Mouse (Mus musculus): ENCODE measurements around the gene Anks1b. TPM values are rescaled to one million over a fixed set of nuclear protein-coding genes. Genes with fewer than 3 reads are reported as not detected.

Anks1b gene
- polyA plus RNA-seq, 1 experiment from 2014 or later, result 9.7 TPM

DNA sequence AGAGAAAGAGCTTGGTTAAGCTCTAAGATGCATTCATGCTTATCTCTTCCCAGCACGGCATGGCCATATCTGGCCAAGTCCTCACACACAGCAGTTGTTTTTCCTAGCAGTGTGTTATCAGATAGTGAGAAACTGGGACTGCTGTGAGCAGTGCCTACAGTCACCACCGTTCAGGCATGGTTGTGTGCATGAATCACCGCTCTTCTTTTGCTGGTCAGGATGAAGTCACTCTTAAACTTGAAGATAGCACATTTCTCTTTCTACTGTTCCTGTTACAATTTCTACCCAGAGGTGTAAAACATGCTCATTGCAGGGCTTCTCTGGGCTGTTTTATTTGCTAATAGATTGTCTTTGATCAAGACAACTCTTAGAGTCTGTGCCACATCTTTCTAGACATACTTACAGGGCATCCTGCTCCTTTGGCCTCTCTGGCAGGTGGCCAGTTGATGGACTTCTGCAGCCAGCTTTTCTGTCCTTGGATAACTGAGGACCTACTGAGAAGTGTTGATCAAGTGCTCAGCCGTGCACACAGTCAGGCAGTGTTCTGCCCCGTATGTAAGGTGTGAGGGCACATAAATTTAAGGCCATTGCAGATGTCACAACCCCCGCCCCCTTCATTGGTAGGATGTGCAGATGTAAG is 296.8 kb downstream of the Anks1b start:
- H3K4me2 ChIP-seq (ENCODE audit: low read depth), result no peak overlapping the region
- ATAC-seq (ENCODE audit: insufficient read depth, low FRiP score, low TSS enrichment) (no peak), DNase-seq (ENCODE audit: low spot score) (no peak)
- whole genome bisulfite sequencing, result 85% methylated on average over 6 of the region's 6 CpGs
- H3K9me3 ChIP-seq (ENCODE audit: control insufficient read depth, low read length), result no peaks in the 10 kb centered on the region
- H3K4me1 ChIP-seq (ENCODE audit: control insufficient read depth, insufficient read depth, low read length), result no peaks in the 10 kb centered on the region
- no peak overlapping the region for H3K9ac ChIP-seq (ENCODE audit: low read length)
- H3K27ac ChIP-seq (ENCODE audit: low read depth, low read length), result no peak overlapping the region
- H3K4me3 ChIP-seq (ENCODE audit: low read depth, low read length), result no peak overlapping the region
- H3K27me3 ChIP-seq (ENCODE audit: control insufficient read depth, insufficient read depth, low read length), result no peaks in the 10 kb centered on the region
- no peaks in the 10 kb centered on the region for H3K36me3 ChIP-seq (ENCODE audit: control insufficient read depth, insufficient read depth, low read length)

DNA sequence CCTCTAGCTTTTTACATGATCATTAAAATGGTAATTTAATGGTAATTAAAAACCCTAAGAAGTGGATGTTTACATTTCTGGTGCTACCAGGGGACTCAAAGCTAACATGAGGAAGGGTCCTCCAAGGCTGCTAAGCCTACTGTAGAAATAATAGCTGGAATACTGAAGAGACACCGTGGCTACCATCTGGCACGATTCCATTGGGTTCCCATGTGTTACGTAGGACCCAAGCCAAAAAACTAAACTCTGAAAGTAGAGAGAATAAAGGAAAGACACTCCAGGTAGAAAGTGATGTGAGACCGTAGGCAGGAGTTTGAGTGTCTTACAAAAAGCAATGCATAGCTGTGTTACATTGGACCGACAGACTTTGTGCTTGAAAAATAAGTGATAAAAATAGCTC is 317.1 kb downstream of the Anks1b start:
- WGBS, result 71% methylated on average over 5 of the region's 5 CpGs

GRCm38 (mm10) chr10:90196936-90197335 is 323.6 kb downstream of the Anks1b start:
- H3K27me3 ChIP-seq (ENCODE audit: control insufficient read depth, insufficient read depth, low read length), result no peaks in the 10 kb centered on the region
- H3K4me3 ChIP-seq (ENCODE audit: low read depth, low read length), result no peak overlapping the region
- no peak overlapping the region for H3K9ac ChIP-seq (ENCODE audit: low read length)
- H3K27ac ChIP-seq (ENCODE audit: low read depth, low read length), result no peak overlapping the region
- ATAC-seq (ENCODE audit: insufficient read depth, low FRiP score, low TSS enrichment), result no peak
- no peak overlapping the region for H3K4me2 ChIP-seq (ENCODE audit: low read depth)
- DNase-seq (ENCODE audit: low spot score), result no peak
- no peaks in the 10 kb centered on the region for H3K4me1 ChIP-seq (ENCODE audit: control insufficient read depth, insufficient read depth, low read length)
- H3K9me3 ChIP-seq (ENCODE audit: control insufficient read depth, low read length), result no peaks in the 10 kb centered on the region
- H3K36me3 ChIP-seq (ENCODE audit: control insufficient read depth, insufficient read depth, low read length), result no peaks in the 10 kb centered on the region
- 84% methylated on average over 5 of the region's 5 CpGs for WGBS

More for the DNA sequence above, 317.1 kb downstream of the Anks1b start:
- no peak for DNase-seq (ENCODE audit: low spot score)
- no peak overlapping the region for H3K27ac ChIP-seq (ENCODE audit: low read depth, low read length)
- H3K9me3 ChIP-seq (ENCODE audit: control insufficient read depth, low read length), result no peaks in the 10 kb centered on the region
- H3K4me1 ChIP-seq (ENCODE audit: control insufficient read depth, insufficient read depth, low read length), result no peaks in the 10 kb centered on the region
- no peak overlapping the region for H3K4me2 ChIP-seq (ENCODE audit: low read depth)
- ATAC-seq (ENCODE audit: insufficient read depth, low FRiP score, low TSS enrichment), result no peak
- no peaks in the 10 kb centered on the region for H3K36me3 ChIP-seq (ENCODE audit: control insufficient read depth, insufficient read depth, low read length)
- no peak overlapping the region for H3K4me3 ChIP-seq (ENCODE audit: low read depth, low read length)
- H3K9ac ChIP-seq (ENCODE audit: low read length), result no peak overlapping the region
- no peaks in the 10 kb centered on the region for H3K27me3 ChIP-seq (ENCODE audit: control insufficient read depth, insufficient read depth, low read length)

DNA sequence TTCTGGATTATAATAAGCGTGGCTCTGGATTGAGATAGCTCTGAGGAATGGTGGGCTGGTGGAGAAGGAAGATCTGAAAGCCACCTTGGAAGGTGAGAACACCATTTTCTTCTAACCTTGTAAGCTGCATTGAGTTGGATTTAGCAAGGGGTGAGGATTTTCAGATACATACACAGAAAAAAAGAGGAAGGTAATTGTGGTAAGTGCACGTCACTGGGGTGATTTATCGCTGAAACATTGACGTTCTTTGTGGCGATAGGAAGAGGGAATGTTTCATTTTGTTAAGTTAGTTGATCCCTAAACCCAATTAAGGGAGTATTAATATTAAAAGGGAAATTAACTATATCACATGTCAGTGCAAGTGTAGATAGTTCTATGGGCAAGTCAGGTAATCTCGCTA is 336.7 kb downstream of the Anks1b start:
- H3K36me3 ChIP-seq (ENCODE audit: control insufficient read depth, insufficient read depth, low read length), result no peaks in the 10 kb centered on the region
- no peak overlapping the region for H3K9ac ChIP-seq (ENCODE audit: low read length)
- H3K4me2 ChIP-seq (ENCODE audit: low read depth), result no peak overlapping the region
- no peaks in the 10 kb centered on the region for H3K9me3 ChIP-seq (ENCODE audit: control insufficient read depth, low read length)
- no peak for ATAC-seq (ENCODE audit: insufficient read depth, low FRiP score, low TSS enrichment)
- 94% methylated on average over 6 of the region's 6 CpGs for WGBS
- no peak for DNase-seq (ENCODE audit: low spot score)
- H3K4me1 ChIP-seq (ENCODE audit: control insufficient read depth, insufficient read depth, low read length), result no peaks in the 10 kb centered on the region
- no peaks in the 10 kb centered on the region for H3K27me3 ChIP-seq (ENCODE audit: control insufficient read depth, insufficient read depth, low read length)
- no peak overlapping the region for H3K4me3 ChIP-seq (ENCODE audit: low read depth, low read length)
- no peak overlapping the region for H3K27ac ChIP-seq (ENCODE audit: low read depth, low read length)

- no peak for ATAC-seq (ENCODE audit: insufficient read depth, low FRiP score, low TSS enrichment)
- Histone ChIP-seq H3K27ac (ENCODE audit: low read depth, low read length) (no peak overlapping the region), H3K27me3 (ENCODE audit: control insufficient read depth, insufficient read depth, low read length) (no peaks in the 10 kb centered on the region), H3K9me3 (ENCODE audit: control insufficient read depth, low read length) (no peaks in the 10 kb centered on the region), H3K36me3 (ENCODE audit: control insufficient read depth, insufficient read depth, low read length) (no peaks in the 10 kb centered on the region), H3K4me1 (ENCODE audit: control insufficient read depth, insufficient read depth, low read length) (no peaks in the 10 kb centered on the region), H3K9ac (ENCODE audit: low read length) (no peak overlapping the region), H3K4me3 (ENCODE audit: low read depth, low read length) (no peak overlapping the region), H3K4me2 (ENCODE audit: low read depth) (no peak overlapping the region)
- no peak for DNase-seq (ENCODE audit: low spot score)
- 79% methylated on average over 3 of the region's 3 CpGs for WGBS
Observed at GRCm38 (mm10) chr10:90220470-90220869, 347.2 kb downstream of the Anks1b start.

- Histone ChIP-seq H3K36me3 (ENCODE audit: control insufficient read depth, insufficient read depth, low read length) (no peaks in the 10 kb centered on the region), H3K4me2 (ENCODE audit: low read depth) (no peak overlapping the region), H3K9me3 (ENCODE audit: control insufficient read depth, low read length) (no peaks in the 10 kb centered on the region), H3K27ac (ENCODE audit: low read depth, low read length) (no peak overlapping the region), H3K9ac (ENCODE audit: low read length) (no peak overlapping the region), H3K4me1 (ENCODE audit: control insufficient read depth, insufficient read depth, low read length) (no peaks in the 10 kb centered on the region), H3K4me3 (ENCODE audit: low read depth, low read length) (no peak overlapping the region), H3K27me3 (ENCODE audit: control insufficient read depth, insufficient read depth, low read length) (no peaks in the 10 kb centered on the region)
- 84% methylated on average over 3 of the region's 3 CpGs for WGBS
- DNase-seq (ENCODE audit: low spot score) (no peak), ATAC-seq (ENCODE audit: insufficient read depth, low FRiP score, low TSS enrichment) (no peak)
Observed at GRCm38 (mm10) chr10:90222793-90223495, 349.6 kb downstream of the Anks1b start.

DNA sequence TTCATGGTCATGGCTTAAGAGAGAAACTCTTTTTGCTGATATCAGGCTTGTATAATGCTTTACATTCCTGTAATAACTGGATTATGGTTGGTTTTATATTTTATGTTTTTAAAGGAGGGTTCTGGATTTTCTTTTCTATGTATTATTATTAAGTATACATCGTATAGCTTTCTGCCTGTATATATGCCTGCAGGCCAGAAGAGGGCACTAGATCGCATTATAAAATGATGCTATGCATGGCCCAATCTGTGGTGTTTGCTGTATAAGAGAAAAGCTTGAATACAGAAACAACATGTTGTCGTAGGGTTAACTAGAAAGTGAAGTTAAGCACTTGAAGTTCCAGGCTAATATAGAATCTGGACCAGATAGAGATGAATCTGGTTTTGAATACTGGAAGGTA is 362.0 kb downstream of the Anks1b start:
- Histone ChIP-seq H3K27ac (ENCODE audit: low read depth, low read length) (no peak overlapping the region), H3K36me3 (ENCODE audit: control insufficient read depth, insufficient read depth, low read length) (no peaks in the 10 kb centered on the region), H3K9me3 (ENCODE audit: control insufficient read depth, low read length) (no peaks in the 10 kb centered on the region), H3K4me3 (ENCODE audit: low read depth, low read length) (no peak overlapping the region), H3K27me3 (ENCODE audit: control insufficient read depth, insufficient read depth, low read length) (no peaks in the 10 kb centered on the region), H3K9ac (ENCODE audit: low read length) (no peak overlapping the region), H3K4me2 (ENCODE audit: low read depth) (no peak overlapping the region), H3K4me1 (ENCODE audit: control insufficient read depth, insufficient read depth, low read length) (no peaks in the 10 kb centered on the region)
- ATAC-seq (ENCODE audit: insufficient read depth, low FRiP score, low TSS enrichment), result no peak
- 81% methylated on average over 3 of the region's 3 CpGs for WGBS
- no peak for DNase-seq (ENCODE audit: low spot score)

DNA sequence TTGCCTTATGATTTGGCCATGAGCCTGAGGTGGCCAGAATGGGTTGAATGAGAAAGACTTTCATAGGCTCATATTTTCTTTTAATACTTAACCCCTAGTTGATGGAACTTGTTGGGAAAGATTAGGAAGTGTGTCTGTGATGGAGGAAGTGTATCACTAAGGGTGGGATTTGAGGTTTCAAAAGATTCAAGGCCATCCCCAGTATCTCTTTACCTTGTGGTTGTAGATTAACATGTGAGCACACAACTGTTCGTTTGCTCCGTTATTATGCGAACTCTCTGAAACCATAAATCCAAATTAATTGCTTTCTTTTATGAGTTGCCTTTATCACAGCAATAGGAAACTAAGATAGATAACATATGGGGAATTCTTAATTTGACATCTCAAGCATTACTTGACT is 364.0 kb downstream of the Anks1b start:
- no peak for ATAC-seq (ENCODE audit: insufficient read depth, low FRiP score, low TSS enrichment)
- DNase-seq (ENCODE audit: low spot score), result no peak
- WGBS, result 95% methylated on average over 3 of the region's 3 CpGs
- Histone ChIP-seq H3K4me3 (ENCODE audit: low read depth, low read length) (no peak overlapping the region), H3K9ac (ENCODE audit: low read length) (no peak overlapping the region), H3K36me3 (ENCODE audit: control insufficient read depth, insufficient read depth, low read length) (no peaks in the 10 kb centered on the region), H3K4me1 (ENCODE audit: control insufficient read depth, insufficient read depth, low read length) (no peaks in the 10 kb centered on the region), H3K9me3 (ENCODE audit: control insufficient read depth, low read length) (no peaks in the 10 kb centered on the region), H3K27me3 (ENCODE audit: control insufficient read depth, insufficient read depth, low read length) (no peaks in the 10 kb centered on the region), H3K27ac (ENCODE audit: low read depth, low read length) (no peak overlapping the region), H3K4me2 (ENCODE audit: low read depth) (no peak overlapping the region)

All from neural tube, embryonic 11.5 days (tissue).